Mouse (Mus musculus): ENCODE measurements around the gene Tef.

Gene Tef

DNA sequence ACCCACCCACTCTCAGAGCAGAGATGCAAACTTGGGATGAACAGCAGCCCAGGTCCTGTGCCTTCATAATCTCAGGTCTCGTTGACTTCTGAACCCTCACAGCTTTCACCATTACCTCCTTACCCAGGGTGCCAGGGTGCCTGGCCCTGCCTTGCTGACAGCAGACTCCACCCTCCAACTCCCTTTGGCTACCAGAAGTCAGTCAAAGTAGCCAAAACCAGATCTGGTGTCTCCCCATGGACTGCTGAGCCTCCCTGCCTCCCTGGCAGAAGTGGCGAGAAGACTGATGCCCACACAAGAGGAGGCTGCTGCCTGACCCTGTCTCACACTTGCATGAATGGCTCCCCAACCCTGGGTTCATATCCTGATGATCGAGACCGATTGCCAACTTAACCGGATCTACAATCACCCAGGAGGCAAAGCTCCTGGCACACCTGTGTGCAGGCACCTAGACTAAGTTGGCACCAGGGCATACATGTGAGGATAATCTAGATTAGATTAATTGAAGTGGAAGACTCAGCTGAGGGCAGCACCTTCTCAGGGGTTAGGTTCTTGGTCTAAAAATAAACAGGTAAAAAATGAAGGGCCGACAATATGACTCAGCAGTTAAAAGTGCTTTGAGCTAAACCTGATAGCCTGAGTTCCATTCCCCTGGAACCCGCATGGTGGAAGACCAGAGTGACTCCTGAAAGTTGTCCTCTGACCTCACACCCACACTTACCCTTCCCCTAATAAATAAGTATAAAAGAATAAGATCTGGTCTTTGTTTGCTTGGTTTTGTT is 26.4 kb downstream of the Tef start:
- DNase-seq (ENCODE audit: low spot score in 2 of 2), result no peak

DNA sequence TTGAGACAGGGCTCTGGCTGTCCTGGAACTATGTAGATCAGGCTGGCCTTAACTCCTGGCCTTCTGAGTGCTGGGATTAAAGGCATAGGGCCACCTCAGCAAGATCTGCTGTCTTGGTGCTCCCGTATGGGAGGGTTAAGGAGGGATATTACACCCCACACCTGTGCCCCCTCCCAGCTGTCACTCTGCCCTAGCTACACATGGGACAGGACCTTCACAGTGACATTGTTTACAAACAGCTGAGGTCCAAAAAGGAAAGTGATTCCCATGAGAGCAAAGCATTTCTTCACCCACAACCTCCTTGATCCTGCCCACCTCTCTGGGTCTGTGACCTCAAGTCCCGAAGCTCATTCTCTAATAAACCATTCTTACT is 27.0 kb downstream of the Tef start:
- DNase-seq (ENCODE audit: low spot score in 2 of 2), result no peak

DNA sequence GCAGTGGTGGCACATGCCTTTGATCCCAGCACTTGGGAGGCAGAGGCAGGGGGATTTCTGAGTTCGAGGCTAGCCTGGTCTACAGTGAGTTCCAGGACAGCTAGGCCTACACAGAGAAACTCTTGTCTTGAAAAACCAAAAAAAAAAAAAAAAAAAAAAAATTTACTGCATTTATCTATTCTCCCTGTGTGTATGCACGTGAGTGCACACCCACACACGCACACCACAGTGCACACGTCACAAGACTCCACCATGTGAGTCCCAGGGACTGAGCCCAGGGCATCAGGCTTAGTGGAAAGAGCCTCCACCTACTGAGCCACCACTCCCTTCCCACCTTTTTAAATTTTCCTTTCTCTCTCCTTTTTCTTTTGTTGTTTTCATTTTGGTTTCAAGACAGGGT is 28.3 kb downstream of the Tef start:
- DNase-seq (ENCODE audit: low spot score in 2 of 2), result no peak

DNA sequence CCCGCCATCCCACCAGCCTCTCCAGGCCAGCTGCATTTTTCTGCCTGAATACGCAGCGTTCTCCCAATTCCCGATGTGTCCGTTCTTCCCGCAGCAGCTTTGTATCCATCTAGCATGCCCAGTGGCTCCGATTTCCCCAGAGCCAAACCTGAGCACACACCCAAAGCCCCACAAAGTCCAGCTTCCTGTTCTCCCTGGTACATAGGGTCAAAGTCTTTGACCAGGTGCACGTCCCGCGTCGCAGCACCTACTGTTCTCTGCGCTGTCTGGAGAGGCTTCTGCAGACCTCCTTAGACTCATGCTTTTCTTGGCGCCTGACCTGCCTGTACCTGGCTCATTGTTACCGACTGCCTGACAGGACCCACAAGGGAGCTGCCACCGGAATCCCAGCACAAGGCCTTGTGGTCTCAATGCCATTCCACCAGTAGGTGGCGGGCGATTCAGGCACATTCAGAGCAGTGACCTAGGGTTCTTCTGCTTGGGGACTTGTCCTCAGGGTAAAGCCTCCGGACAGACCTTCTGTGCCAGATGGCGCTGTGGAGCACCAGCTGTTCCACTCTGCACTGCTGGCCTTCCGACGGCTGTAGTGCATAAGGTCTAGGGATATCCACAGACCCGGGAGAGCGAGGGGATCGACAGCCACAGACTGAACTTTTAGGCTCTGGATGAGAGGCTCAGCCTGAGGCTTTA is 29.1 kb downstream of the Tef start:
- DNase-seq (ENCODE audit: low spot score in 2 of 2), result peak; percentile 83 to 90

DNA sequence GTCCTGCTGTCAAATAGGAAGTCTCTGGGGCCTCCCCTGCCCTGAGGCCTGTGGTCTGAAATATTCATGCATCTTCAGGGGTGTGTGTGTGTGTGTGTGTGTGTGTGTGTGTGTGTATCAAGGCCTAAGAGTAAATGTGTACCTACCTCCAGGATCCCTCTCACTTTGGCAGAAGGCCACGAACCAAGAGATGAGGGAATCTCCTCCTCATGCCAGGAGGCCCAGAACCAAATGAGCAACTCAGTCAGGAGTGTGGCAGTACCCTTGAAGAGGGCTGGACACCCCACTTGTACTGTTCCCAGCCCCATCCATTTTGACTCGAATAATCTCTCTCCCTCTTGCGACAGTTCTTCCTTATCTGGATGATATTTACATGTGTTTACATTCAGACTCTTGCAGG is 30.0 kb downstream of the Tef start:
- DNase-seq (ENCODE audit: low spot score in 2 of 2), result no peak

DNA sequence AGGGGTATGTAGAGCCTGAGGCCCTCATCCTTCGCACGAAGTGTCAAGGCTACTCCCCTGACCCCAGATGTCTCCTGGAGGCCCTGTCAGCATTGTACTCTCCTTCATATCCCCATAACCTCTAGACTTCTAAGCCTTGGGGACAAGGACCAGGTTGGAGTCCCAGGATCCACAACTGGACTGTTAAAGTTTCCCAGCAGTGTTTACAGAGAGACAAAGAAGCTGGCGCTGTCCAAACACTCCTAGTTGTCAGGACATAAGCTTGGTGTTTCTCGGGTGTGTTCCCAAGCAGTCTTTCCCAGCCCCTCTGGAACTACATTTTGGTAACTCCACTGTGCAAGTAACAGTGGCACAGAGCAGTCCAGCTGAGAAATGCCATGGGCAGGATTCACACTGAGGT is 31.3 kb downstream of the Tef start:
- no peak for DNase-seq (ENCODE audit: low spot score in 2 of 2)

DNA sequence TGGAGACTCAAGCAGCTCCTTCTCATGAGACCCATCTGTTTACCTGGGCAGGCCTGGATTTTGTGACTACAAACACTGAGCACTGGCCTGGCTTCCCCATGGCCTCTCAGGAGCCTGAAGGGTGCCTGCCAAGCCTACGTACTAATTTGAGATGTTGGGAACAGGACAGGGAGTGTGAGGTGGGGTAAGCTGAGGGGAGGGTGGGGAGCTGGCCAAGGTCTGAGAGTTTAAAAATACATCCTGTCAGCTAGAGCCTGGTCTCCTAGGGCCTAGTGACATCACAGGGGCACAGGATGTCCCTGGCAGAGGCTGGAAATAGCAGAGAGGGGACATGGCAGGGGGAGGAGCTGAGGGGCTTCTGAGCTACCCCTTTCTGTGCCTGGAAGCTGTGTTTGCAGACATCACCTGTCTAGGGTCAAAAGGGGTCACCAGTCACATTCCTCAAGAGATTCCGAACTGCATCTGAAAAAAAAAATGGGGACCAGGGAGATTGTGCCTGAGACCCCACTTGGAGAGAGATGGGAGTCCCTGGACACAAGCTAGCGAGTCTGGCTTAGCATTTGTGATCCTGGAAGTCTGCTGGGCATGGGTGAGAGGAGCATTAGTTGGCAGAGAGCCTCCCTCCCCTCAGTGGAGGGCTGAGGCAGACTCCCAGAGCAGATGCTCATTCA is 32.1 kb downstream of the Tef start:
- no peak for DNase-seq (ENCODE audit: low spot score in 2 of 2)

DNA sequence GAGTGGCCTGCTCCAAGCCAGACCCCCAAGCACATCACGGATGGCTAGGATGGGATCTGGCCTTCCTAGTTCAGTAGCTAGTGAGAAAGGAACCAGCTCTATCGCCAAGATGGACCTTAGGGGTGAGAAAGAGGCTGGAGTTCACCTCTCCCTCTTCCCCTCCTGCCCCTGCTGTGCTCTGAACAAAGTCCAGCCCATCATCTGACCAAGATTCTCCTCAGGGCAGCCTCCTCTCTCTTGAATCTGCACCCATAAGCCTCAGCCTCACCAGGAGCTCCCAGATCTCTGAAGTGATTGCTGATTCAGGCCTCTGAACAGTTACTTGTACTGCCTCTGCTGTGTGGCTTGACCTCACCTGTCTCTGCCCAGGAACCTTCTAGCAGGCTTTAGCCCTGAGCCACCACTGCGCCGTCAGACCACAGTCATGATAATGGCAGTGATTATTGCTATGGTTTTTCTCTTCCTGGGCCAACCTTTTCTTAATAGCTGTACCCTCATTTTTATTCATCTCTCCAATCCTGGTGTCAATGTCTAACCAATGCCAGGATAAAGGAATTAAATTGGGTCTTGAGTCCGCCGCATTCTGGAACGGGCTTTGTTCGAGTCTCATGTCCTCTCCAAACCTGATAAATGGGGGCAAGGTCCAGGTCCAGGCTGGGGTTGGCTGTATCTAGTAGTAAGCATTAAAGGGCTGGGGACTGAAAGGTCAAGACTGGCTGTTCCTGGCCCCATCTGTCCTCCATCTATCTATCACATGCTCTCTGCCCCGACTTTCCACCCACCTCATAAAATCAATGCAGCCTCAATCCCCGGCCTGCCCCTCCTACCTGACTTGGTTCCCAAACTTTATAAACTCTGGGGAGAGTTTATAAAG is 33.0 kb downstream of the Tef start:
- DNase-seq (ENCODE audit: low spot score in 2 of 2), result no peak

DNA sequence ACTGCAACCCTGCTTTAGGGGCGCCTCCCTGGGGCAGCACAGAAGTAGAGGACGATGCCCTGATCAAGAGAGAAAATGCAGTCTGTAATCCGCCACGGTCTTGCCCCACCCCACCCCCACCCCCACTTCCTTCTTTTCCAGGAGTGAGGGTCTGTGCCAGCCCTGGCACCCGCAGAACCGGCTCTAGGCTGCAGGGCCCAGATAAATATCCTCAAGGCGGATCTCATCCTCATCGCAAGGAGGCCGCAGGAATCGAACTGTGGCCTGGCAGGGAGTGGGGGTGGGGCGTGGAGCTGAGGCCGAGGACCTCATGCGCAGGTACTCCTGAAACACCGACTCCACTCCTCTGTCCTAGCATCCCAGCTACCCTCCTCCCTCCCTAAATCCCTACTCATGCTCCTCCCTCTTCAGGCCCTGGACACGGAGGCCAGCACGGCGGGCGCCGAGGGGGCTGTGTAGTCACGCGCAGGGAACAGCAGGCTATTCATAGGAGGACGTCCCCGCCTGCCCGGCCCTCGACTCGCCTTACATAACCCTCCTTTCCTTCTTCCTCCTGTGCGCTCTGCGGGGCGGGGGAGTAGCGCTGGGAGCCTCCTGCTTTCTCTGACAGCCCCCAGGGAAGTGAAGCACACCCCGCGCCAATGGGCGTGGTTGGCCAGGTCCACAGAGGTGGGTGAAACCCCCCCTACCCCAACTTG is 34.1 kb downstream of the Tef start:
- DNase-seq (ENCODE audit: low spot score in 2 of 2), result no peak

DNA sequence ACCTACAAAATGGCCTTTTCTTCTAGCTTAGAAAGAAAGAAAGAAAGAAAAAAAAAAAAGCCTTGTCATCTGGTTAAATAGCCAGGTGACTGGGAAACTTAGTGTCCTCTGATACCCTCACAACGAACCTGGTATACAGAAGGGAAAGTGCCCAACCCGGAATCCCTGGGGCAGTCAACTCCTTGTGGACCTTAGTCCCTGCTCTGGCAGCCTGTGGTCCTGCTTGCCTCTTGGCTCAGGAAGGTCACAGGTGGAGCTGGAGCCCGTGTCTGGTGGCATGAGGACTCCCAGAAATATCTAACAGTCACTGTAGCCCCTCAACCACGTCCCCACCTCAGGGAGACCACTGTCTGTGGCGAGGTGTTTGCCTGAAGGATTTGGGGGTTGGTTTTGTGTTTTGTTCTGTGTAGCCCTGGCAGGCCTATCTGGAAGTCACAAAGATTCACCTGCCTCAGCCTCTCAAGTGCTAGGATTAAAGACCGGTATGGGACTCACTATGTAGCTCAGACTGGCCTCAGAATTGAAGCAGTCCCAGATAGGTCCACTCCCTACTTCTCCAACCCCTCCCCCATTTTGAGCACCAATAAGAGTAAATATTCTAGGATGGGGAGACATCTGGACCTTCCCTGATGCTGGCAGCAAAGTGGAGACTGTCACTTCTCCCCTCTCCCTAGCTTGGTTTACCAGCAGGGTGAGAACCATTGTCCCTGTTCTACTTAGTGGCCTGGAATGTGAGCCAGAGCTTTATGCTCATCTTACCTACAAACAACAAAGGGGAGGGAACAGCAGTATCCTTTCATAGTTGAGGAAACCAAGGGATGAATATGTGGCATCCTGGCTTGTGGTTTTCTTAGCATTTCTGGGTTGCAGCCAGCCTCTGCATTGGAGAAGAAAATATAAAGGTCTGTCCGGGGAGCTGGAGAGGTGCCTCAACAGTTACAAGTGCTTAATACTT is 35.0 kb downstream of the Tef start:
- no peak for DNase-seq (ENCODE audit: low spot score in 2 of 2)

DNA sequence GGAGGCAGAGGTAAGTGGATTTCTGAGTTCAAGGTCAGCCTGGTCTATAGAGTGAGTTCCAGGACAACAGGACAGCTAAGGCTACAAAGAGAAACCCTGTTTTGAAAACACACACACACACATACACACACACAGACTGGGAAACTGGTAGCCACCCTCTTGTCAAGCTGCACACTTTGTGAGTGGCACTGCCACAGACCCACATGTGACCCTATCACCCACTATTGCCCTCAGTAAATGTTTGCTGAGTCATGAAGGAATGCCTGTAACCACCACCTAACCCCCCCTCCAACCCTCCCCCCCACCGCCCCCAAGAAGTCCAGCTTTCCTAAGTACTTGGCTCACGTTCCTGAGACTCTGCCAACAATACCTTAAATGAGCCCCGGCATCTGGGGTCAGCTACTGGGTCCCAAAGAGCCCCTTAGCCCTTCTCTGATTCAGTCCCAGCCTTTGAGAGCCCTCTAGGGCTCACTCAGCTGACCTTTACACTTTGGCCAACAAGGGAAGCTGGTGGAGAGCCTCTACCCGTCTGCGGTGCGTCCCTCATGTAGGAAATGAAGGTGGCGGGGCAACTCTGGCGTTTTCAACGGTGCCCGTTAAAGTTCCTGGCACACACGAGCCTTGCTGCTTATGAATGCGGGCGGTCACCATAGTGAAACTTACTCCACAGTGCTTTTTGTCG is 36.5 kb downstream of the Tef start:
- DNase-seq (ENCODE audit: low spot score in 2 of 2), result no peak

DNA sequence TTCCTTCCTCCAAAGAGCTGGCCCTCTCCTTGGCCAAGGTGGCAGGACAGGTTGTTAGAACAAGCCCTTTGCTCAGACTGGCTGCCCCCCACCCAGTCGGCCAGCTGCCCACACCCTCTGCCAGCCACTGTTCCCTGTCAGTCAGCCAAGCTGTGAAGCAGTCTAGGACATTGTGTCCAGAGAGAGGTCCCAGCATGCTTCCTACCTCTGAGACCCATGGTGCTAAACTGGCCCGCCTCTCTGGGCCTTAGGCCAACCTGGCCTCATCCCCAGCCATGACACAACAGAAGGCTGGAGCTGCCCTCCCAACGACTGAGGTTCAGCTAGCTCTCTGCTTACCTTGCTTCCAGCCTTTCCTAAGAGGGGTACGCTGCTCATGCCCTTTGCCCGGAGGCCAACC is 37.4 kb downstream of the Tef start:
- no peak for DNase-seq (ENCODE audit: low spot score in 2 of 2)

DNA sequence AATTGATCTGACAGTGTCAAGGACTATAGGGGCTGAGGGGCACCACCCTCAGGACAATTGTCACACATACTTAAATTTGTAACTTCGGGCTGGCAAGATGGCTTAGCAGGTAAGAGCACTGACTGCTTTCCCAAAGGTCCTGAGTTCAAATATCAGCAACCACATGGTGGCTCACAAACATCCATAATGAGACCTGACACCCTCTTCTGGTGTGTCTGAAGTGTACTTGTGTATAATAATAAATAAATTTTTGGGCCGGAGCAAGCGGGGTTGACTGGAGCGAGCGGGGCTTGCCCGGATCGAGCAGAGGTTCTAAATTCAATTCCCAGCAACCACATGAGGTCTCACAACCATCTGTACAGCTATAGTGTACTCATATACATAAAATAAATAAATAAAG is 38.1 kb downstream of the Tef start:
- no peak for DNase-seq (ENCODE audit: low spot score in 2 of 2)

DNA sequence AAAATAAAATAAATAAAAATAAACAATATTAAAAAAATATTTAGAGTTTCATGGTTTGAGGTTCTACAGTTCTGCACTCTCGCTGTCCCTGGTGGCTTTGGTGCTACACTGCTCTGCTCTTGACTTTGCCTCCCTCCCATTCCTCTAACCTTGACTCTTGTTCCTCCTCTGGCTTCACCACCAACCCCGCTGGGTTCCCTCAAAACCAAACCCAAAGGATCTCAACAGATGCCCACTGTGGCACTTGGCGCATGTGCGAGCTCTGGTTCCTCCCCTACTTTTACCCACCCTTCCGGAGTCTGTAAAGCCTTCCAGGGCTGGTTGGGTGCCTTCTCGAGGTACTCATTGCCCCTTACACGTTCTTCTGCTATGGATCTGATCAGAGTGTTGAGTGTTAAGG is 40.1 kb downstream of the Tef start:
- no peak for DNase-seq (ENCODE audit: low spot score in 2 of 2)

DNA sequence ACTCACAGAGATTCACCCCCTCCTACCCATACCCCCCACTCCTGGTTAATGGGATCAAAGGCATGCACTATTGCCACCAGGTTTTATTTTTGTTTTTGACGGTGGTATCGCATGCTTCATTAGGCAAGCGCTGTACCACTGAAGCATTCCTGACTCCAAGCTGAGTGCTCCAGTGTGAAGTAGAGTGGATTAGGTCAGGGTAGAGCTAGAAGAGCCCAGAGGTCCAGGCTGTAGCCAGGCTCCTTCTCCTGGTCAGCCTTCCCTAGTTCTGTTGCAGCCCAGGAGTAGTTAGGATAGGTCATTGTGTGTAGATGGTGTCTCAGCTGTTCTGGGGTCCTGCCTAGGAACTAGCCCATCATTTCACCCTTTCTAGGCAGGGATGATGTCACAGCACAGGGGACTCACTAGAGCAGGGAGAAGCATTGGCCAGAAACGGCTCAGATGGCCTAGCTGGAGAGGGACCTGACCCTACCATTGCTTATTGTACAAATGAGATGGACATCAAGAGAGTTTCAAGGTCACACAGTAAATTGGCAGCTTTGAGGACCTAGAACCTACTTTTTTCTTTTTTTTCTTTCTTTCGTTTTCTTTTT is 42.9 kb downstream of the Tef start:
- DNase-seq (ENCODE audit: low spot score in 2 of 2), result no peak

DNA sequence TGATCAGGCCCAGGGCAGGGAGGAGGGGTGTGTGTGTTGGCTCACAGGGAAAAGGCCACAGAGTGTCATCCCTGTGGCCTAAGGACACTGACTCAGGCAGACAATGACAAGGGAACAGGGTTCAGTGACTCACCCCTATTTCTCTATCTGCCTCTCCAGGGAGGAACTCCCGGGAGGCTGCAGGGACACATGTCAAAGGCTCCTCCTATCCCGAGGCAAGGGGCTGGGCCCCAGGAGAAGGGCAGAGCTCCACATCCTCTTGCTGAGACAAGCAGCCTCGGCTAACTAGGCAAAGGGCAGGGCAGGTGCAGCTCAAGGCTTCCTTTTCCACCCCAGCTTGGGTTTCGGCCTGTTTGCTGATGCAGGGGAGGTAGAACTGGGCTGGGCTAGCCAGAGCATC is 43.5 kb downstream of the Tef start:
- no peak for DNase-seq (ENCODE audit: low spot score in 2 of 2)

DNA sequence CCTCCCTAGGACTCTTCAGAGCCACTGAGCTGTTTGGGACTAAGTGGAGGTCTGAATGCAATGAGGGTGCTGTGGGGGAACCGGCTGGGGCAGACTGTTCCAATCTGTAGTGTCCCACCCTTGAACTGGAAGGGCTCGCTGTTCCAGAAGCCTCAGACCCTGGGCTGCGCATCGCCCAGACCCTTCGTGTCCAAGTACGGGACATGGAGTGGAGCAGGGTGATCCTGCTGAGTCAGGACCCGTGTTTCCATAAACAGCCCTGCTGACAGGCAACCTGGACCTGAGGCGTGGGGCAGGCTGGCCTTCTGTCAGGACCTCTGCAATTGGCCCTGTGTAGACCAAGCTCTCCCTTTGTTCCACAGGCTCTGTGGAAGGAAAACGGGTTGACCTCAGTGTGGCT is 44.5 kb downstream of the Tef start:
- no peak for DNase-seq (ENCODE audit: low spot score in 2 of 2)

DNA sequence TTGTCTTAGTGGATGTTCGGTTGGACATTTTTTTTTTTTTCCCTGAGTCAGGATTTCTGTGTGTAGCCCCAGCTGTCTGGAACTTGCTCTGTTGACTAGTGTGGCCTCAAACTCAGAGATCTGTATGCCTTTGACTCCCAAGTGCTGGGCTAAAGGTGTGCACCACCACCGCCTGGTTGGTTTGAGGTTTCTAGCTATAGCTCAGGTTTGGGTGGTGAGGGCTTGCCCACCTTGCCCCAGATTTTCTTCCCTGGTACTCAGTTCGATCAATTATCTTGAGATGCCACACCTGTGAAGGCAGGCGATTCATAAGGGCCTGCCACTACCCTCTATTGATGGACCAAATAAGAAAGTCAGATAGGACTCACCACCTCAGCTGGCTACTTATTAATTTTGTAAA is 44.9 kb downstream of the Tef start:
- DNase-seq (ENCODE audit: low spot score in 2 of 2), result no peak

DNA sequence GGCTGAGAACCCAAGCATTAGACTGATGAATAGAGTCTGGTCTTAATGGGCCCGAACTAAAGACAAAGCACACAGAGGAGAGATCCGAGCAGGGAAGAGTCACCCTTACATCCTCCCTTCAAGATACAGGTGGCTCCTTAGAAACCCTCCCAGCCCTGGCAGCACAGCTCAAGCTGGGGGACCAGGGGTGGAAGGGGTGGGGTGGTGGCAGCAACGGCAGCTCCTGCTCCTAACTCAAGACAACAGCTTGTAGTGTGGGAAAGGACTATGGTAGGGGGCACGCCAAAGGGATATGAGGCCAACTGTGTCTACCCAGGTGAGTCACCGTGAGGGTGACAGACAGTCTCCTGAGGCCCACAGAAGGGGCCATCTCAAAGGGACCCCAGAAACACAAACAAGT is 45.6 kb downstream of the Tef start:
- DNase-seq (ENCODE audit: low spot score in 2 of 2), result no peak
